14 mouse cellular contexts compared by ENCODE assay signal in genomic region chr4:82492737-82493136, GRCm38 (mm10).
DNase-seq lines count a peak whose midpoint lies in the region; ATAC-seq and TF ChIP-seq lines count a peak whose summit lies in the region.
"Had no signal": no experiment of that assay in that cellular context is flagged by ENCODE, and none has a peak within 500 bp of the region (broad histone marks: within the 10 kb centered on the region; RNA-seq: fewer than 3 reads in every experiment).

No protein-coding gene starts in this region.

- H3K9me3 ChIP-seq in hindbrain, embryonic 14.5 days (ENCODE audit: control insufficient read depth, low read length): no peaks in the 10 kb centered on the region
- H3K9me3 ChIP-seq in hindbrain, embryonic 12.5 days (replicated peaks): no peaks in the 10 kb centered on the region
- no peaks in the 10 kb centered on the region for H3K9me3 ChIP-seq in limb, embryonic 15.5 days
- no peaks in the 10 kb centered on the region for H3K9me3 ChIP-seq in liver, embryonic 11.5 days (ENCODE audit: control insufficient read depth, low read length)

- intact Hi-C loops in gastrocnemius, adult 2 months (cut with DNase I): no loop called here

- DNase-seq in gastrocnemius, adult 2 months: no peak
- no peak for DNase-seq in gastrocnemius, adult 8-10 months (ENCODE audit: low spot score in 2 of 2)
- DNase-seq in hindbrain, embryonic 14.5 days (ENCODE audit: low spot score): no peak
- no peak for DNase-seq in liver, embryonic 11.5 days (ENCODE audit: low spot score)
- DNase-seq: adrenal gland, adult 8-10 months; cerebellum, postnatal 25 days; gastrocnemius, postnatal 36 days; kidney, postnatal 14 days; lung, postnatal 36 days; thymus, postnatal 4 days had no signal

- no peak for TF ChIP-seq CTCF in gastrocnemius, adult 2 months (IDR thresholded peaks at IDR 0.05)

- ATAC-seq in hindbrain, embryonic 14.5 days (ENCODE audit: low FRiP score): no peak
- ATAC-seq in hindbrain, embryonic 12.5 days (ENCODE audit: low FRiP score): no peak
- no peak for ATAC-seq in limb, embryonic 15.5 days (ENCODE audit: insufficient number of reproducible peaks, low FRiP score, low TSS enrichment, low read depth)
- ATAC-seq in liver, embryonic 11.5 days (replicated peaks; ENCODE audit: low FRiP score): no peak
- ATAC-seq: intestine, embryonic 16.5 days had no signal

- H3K27ac ChIP-seq in gastrocnemius, adult 2 months: peak overlapping the region; percentile 53; the same call in 1 of the 2 replicates
- H3K27ac ChIP-seq in hindbrain, embryonic 14.5 days: peak overlapping the region; percentile 86; the same call in 1 of the 2 replicates
- no peak overlapping the region for H3K27ac ChIP-seq in hindbrain, embryonic 12.5 days
- 0 out of 2 replicates have a peak overlapping the region, but pooled peaks have one; percentile 10 for H3K27ac ChIP-seq in brown adipose tissue, adult 24 weeks (replicated peaks; ENCODE audit: low read depth, low read length)
- 0 out of 2 replicates have a peak overlapping the region, but pooled peaks have one; percentile 24 for H3K27ac ChIP-seq in limb, embryonic 15.5 days
- no peak overlapping the region for H3K27ac ChIP-seq in liver, embryonic 11.5 days (ENCODE audit: low read depth, low read length)

- peak overlapping the region; percentile 82 for H3K4me2 ChIP-seq in hindbrain, embryonic 14.5 days (replicated peaks)
- no peak overlapping the region for H3K4me2 ChIP-seq in hindbrain, embryonic 12.5 days (replicated peaks)
- H3K4me2 ChIP-seq in limb, embryonic 15.5 days: no peak overlapping the region
- no peak overlapping the region for H3K4me2 ChIP-seq in liver, embryonic 11.5 days

- H3K36me3 ChIP-seq in hindbrain, embryonic 14.5 days (replicated peaks; ENCODE audit: control insufficient read depth, insufficient read depth): peaks cover 4% of the 10 kb centered on the region; the same call in 1 of the 2 replicates
- H3K36me3 ChIP-seq in hindbrain, embryonic 12.5 days: peaks cover 13% of the 10 kb centered on the region
- peaks cover 19% of the 10 kb centered on the region for H3K36me3 ChIP-seq in limb, embryonic 15.5 days
- H3K36me3 ChIP-seq in liver, embryonic 11.5 days (ENCODE audit: control insufficient read depth, insufficient read depth, low read length): no peaks in the 10 kb centered on the region

- H3K4me3 ChIP-seq in gastrocnemius, adult 2 months: no peak overlapping the region
- no peak overlapping the region for H3K4me3 ChIP-seq in hindbrain, embryonic 14.5 days (replicated peaks; ENCODE audit: low read length)
- no peak overlapping the region for H3K4me3 ChIP-seq in hindbrain, embryonic 12.5 days
- no peak overlapping the region for H3K4me3 ChIP-seq in brown adipose tissue, adult 24 weeks (ENCODE audit: insufficient read depth, low read depth, low read length)
- no peak overlapping the region for H3K4me3 ChIP-seq in limb, embryonic 15.5 days
- H3K4me3 ChIP-seq in liver, embryonic 11.5 days (ENCODE audit: low read depth, low read length): no peak overlapping the region

- no peak overlapping the region for H3K9ac ChIP-seq in hindbrain, embryonic 14.5 days
- no peak overlapping the region for H3K9ac ChIP-seq in hindbrain, embryonic 12.5 days
- H3K9ac ChIP-seq in limb, embryonic 15.5 days: no peak overlapping the region
- no peak overlapping the region for H3K9ac ChIP-seq in liver, embryonic 11.5 days (ENCODE audit: low read depth, low read length)

- H3K27me3 ChIP-seq in hindbrain, embryonic 14.5 days (ENCODE audit: control insufficient read depth, insufficient read depth, low read length): no peaks in the 10 kb centered on the region
- no peaks in the 10 kb centered on the region; the same call in 1 of the 2 replicates for H3K27me3 ChIP-seq in hindbrain, embryonic 12.5 days
- H3K27me3 ChIP-seq in limb, embryonic 15.5 days: no peaks in the 10 kb centered on the region
- H3K27me3 ChIP-seq in liver, embryonic 11.5 days (replicated peaks; ENCODE audit: control insufficient read depth, insufficient read depth, low read length): no peaks in the 10 kb centered on the region

- peaks cover 16% of the 10 kb centered on the region for H3K4me1 ChIP-seq in hindbrain, embryonic 14.5 days (replicated peaks; ENCODE audit: control insufficient read depth, insufficient read depth, low read length)
- H3K4me1 ChIP-seq in hindbrain, embryonic 12.5 days: peaks cover 15% of the 10 kb centered on the region
- peaks cover 22% of the 10 kb centered on the region for H3K4me1 ChIP-seq in brown adipose tissue, adult 24 weeks (ENCODE audit: control insufficient read depth, insufficient read depth, insufficient read length, low read length)
- peaks cover 40% of the 10 kb centered on the region for H3K4me1 ChIP-seq in limb, embryonic 15.5 days
- H3K4me1 ChIP-seq in liver, embryonic 11.5 days (replicated peaks; ENCODE audit: control insufficient read depth, insufficient read depth, low read length): peaks cover 3% of the 10 kb centered on the region; the same call in 1 of the 2 replicates

- 48% methylated on average over 2 of the region's 2 CpGs for WGBS in hindbrain, embryonic 14.5 days
- 79% methylated on average over 2 of the region's 2 CpGs for WGBS in hindbrain, embryonic 12.5 days
- WGBS in limb, embryonic 15.5 days: 67% methylated on average over 2 of the region's 2 CpGs
- 67% methylated on average over 2 of the region's 2 CpGs for WGBS in liver, embryonic 11.5 days

Comparison
In these comparisons a context has a peak if more than half of its experiments do, and no peak if none do; other contexts are left out.
1. H3K27ac ChIP-seq: peak in gastrocnemius, adult 2 months (single experiment), hindbrain, embryonic 14.5 days (single experiment), brown adipose tissue, adult 24 weeks (single experiment) and limb, embryonic 15.5 days (single experiment); none in hindbrain, embryonic 12.5 days (single experiment) and liver, embryonic 11.5 days (single experiment).